Mouse (Mus musculus) hindbrain, embryonic 13.5 days (tissue): ENCODE measurements around the gene Fam110c. TPM values are rescaled to one million over a fixed set of nuclear protein-coding genes. Genes with fewer than 3 reads are reported as not detected.

ENCODE experiments used
- ATAC-seq: fragments of 200-750 bp; cut with Nextera tagmentation; 2 replicates; pipeline ENCODE4 v1.8.0; 2017; ENCODE audit warnings: moderate TSS enrichment; ENCODE audit not compliant: low FRiP score
- H3K27ac ChIP-seq: fragments of 300-500 bp; sonication (generic); 2 replicates; pipeline ENCODE4 v1.5.1; 2015; ENCODE audit warnings: inconsistent platforms, mild to moderate bottlenecking, moderate library complexity
- H3K27me3 ChIP-seq: fragments of 300-500 bp; sonication (generic); 2 replicates; pipeline ENCODE4 v1.6.1; 2015; ENCODE audit warnings: mild to moderate bottlenecking, inconsistent platforms
- H3K36me3 ChIP-seq: fragments of 300-500 bp; sonication (generic); 2 replicates; pipeline ENCODE4 v1.6.1; 2015; ENCODE audit warnings: mild to moderate bottlenecking, inconsistent platforms
- H3K4me1 ChIP-seq: fragments of 300-500 bp; sonication (generic); replicated peaks from 2 replicates; pipeline ENCODE4 v1.6.1; 2015; ENCODE audit warnings: inconsistent platforms
- H3K4me2 ChIP-seq: fragments of 300-500 bp; sonication (generic); 2 replicates; pipeline ENCODE4 v1.6.1; 2015; ENCODE audit warnings: inconsistent platforms, mild to moderate bottlenecking, moderate library complexity
- H3K4me3 ChIP-seq: fragments of 300-500 bp; sonication (generic); 2 replicates; pipeline ENCODE4 v1.5.1; 2015; ENCODE audit warnings: mild to moderate bottlenecking, inconsistent platforms
- H3K9ac ChIP-seq: fragments of 300-500 bp; sonication (generic); 2 replicates; pipeline ENCODE4 v1.6.1; 2015; ENCODE audit warnings: mild to moderate bottlenecking, inconsistent platforms
- H3K9me3 ChIP-seq: fragments of 300-500 bp; sonication (generic); 2 replicates; pipeline ENCODE4 v1.6.1; 2016; ENCODE audit warnings: inconsistent platforms
- WGBS: fragments of 180-500 bp; shearing (Covaris S2); methylation state at CpG from one replicate; pipeline ENCODE4 v1.1.7; 2015; 5-methylcytosine and 5-hydroxymethylcytosine counted together
- polyA plus RNA-seq: library from polyadenylated mRNA; unstranded; fragments of >200 nt; fragmentation: Nextera tagmentation; extraction: Ambion mirVana; gene quantifications from 2 replicates; pipeline ENCODE4 v1.2.1, GENCODE M21; 2015

Gene Fam110c
- polyA plus RNA-seq, 1 experiment from 2014 or later, result 0.05 TPM

DNA sequence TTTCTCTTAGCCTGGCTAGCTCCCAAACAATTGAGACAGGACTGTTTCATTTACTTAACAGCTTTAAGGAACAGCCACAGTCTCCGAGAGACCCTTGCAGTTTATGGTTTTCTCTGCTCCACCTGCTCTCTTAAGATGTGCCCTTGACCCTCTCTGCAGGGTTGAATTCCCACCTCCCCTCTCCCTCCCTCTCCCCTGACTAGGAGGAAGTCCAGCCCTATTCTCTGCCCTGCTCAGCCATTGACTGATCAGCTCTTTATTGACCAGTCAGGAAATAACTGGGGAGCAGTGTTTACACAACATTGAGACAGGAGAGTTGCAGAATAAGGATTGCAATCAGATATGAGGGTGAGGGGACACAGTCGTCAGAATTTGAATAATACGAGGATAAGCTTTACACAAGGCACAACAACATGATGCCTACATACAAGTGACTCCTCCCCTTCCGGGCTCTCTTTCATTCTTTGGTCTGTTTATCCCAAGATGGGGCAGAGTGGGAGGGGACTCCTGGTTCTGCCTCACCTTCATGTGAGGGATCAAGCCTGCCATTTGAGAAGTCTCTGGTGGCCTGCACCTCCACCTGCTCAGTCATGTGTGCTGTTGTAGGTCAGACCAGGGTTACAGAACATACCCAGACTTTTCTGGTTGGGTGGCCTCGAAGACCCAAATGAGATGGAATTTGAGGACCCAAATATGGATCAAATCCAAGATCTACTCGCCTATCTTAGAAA, 49.4 kb downstream of the Fam110c start:
- ATAC-seq, result no peak
- Histone ChIP-seq H3K4me3 (no peak overlapping the region), H3K9ac (no peak overlapping the region), H3K27ac (no peak overlapping the region), H3K4me1 (no peaks in the 10 kb centered on the region), H3K4me2 (no peak overlapping the region), H3K27me3 (no peaks in the 10 kb centered on the region), H3K36me3 (no peaks in the 10 kb centered on the region), H3K9me3 (no peaks in the 10 kb centered on the region)
- WGBS, result 72% methylated on average over 6 of the region's 6 CpGs

DNA sequence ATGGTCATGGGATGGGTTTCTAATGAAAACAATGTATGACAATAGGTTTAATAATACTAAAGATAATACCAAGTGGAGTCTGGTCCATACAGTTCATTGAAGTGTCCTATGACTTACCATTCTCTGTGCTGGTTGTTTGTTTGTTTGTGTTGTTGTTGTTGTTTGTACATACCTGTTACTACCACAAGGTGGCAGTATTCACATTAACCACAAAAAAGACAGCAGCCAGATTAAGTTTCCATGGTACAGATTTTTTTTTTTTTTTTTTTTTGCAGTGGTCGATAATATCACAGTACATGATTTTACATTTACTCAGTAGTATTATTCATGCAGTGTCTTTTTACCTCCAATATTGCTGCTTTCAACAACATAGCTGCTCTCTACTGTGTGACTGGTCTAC, 52.4 kb downstream of the Fam110c start:
- no peak overlapping the region for H3K4me2 ChIP-seq
- no peaks in the 10 kb centered on the region for H3K27me3 ChIP-seq
- H3K9ac ChIP-seq, result no peak overlapping the region
- 47% methylated on average over 1 of the region's 1 CpGs for WGBS
- no peaks in the 10 kb centered on the region for H3K4me1 ChIP-seq
- no peak overlapping the region for H3K4me3 ChIP-seq
- ATAC-seq, result no peak
- H3K36me3 ChIP-seq, result no peaks in the 10 kb centered on the region
- H3K27ac ChIP-seq, result no peak overlapping the region
- no peaks in the 10 kb centered on the region for H3K9me3 ChIP-seq

DNA sequence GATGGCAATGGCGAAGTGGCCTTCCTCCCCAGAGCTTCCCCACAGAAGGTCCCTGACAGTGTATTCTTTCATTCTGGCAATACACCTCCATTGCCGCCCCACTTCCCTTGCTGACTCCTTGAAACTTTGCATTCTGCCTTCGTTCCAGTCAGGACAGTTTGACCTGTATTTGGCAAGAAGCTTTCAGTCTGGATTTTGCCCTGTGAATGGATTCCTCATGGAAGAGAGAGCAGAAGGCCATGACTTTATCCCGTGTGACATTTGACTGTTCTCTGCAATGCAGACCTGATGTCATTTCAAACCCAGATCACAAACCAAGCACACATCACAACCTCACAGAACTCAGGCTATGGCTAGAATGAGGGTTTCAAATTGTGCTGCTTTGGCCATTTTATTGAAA, 55.9 kb downstream of the Fam110c start:
- no peak overlapping the region for H3K4me3 ChIP-seq
- H3K27ac ChIP-seq, result no peak overlapping the region
- no peak for ATAC-seq
- H3K27me3 ChIP-seq, result no peaks in the 10 kb centered on the region
- H3K9ac ChIP-seq, result no peak overlapping the region
- H3K9me3 ChIP-seq, result no peaks in the 10 kb centered on the region
- 93% methylated on average over 4 of the region's 4 CpGs for WGBS
- H3K4me2 ChIP-seq, result no peak overlapping the region
- no peaks in the 10 kb centered on the region for H3K36me3 ChIP-seq
- H3K4me1 ChIP-seq, result no peaks in the 10 kb centered on the region

Other genes starting within 250 kb of the Fam110c start
- gene Alkal2, start 189.5 kb upstream of the Fam110c start, polyA plus RNA-seq, result 0.45 TPM in 1 of 2 replicates, not detected in the other
- gene Acp1, start 162.3 kb upstream of the Fam110c start, polyA plus RNA-seq, result 133 and 136 TPM in 2 replicates
- gene Sh3yl1, start 162.2 kb upstream of the Fam110c start, polyA plus RNA-seq, result 50.8 and 52.0 TPM in 2 replicates
- gene Gm6993, start 166.9 kb downstream of the Fam110c start, polyA plus RNA-seq, result not detected in 2 replicates
- 20.7 and 22.9 TPM in 2 replicates for gene Lamb1, start 191.4 kb downstream of the Fam110c start, polyA plus RNA-seq